Mouse (Mus musculus) liver (tissue): ENCODE measurements at regions not wholly inside any gene's neighbourhood (a gene's known extent, or its start where the extent isn't known, plus 50 kb on each side); places are given as distances from the start of the nearest gene placed in this dataset.
"Not testable (repeated sequence)": the region's sequence is repeated elsewhere in the genome, so short reads cannot be mapped to it uniquely, and the experiment has no call there.

Source experiments
- DNase-seq: peaks from one replicate; pipeline ENCODE4 v3.0.0-alpha.2; 2020; ENCODE audit warnings: mixed read lengths

DNA sequence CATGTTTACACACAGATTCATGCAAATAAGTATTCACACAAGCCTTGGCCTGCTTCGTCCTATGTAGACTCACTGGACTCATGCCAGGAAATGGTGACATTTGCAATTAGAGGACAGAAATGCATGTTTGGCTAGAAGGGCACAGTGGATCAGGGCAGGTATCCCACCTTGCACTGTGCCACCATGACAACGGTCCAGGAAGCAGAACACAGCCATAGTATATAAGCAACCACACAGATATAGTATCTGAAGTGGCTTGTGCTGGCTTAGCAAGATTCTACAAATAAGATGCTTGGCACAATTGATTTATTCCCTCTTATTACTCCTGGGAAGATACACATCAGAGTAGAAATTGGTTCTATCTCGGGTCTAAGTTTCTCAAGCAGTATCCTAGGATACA, 218.0 kb downstream of the Unc5cl start:
- no peak for DNase-seq

DNA sequence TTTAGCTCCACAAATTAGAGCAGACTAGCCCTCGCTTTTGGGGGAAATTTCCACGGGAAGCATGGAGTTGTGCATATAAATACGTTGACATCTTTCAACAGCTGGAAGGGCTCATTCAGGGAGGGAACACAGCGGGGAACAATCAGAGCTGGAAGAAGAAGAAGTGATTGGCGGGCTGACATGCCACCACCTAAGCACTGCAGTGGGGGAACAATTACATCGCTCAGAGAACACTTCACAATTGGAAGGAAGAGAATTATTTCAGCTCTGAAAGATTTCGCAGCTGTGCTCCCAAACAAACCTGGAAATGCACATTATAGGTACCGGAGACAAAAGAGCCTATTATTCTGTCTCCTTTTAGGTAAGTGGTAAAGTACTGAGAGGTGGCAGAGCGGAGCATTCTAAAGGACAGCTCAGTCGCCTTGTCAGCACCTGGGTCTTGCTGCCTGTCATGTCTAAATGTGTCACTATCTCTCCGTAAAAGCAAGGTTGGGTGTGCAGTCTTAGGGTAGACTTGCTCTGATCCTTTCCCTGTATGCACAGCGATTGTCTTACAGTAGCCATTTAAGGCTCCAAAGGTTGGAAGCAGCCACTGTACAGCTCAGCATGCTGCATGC, 223.6 kb downstream of the Unc5cl start:
- DNase-seq: no peak

DNA sequence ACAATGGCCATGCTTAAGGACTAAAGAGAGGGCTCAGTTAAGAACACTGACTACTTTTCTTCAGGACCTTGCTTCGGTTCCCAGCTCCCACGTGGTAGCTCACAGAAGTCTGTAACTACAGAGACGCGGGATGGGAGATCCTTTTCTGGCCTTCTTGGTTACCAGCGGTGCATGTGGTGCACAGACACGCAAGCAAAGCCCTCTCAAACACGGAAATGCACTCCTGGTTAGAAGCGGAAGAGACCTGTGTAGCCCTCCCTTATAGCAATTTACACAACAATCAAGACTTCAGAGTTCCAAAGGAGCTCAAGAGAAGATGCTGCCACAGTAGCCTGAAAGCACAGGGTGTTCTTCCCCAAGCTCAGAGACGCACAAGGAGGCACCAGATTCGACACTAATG, 225.6 kb downstream of the Unc5cl start:
- DNase-seq: no peak

DNA sequence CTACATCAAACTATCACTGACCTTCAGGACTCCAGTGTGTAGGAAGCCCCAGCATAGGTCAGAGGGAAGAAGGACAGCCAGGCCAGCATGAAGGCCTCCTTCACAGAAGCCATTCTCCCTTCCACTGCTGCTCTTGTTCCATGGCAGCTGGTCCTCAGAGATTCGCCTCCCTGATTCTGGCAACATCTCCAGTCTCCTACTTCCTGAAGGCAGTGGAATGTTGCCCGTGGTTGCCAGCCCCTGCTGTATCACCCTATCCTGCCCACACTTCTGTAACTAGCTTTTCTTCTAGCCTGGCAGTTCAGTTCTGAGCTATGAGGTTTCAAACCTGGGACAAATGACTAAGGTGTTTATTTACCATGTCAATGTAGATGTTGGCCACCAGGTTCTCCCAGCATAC, 234.2 kb downstream of the Unc5cl start:
- DNase-seq: no peak

DNA sequence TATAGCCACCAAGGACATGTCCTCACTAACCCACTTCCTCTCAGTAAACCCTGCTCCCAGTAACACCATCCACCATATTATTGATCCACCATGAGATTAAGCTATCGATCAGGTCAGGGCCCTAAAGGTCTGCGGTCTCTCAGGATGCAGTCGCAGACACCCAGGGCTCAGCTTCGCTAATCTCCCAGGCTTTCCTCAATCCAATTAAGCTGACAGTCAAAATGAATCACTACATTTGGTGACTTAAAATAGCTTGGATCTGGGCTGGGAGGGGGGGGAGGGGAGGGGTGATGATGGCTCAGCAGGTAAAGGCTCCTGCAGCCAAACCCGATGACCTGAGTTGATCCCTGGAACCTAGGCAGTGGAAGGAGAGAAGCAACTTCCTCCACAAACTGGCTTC, 233.7 kb upstream of the Lrfn2 start:
- DNase-seq: no peak

DNA sequence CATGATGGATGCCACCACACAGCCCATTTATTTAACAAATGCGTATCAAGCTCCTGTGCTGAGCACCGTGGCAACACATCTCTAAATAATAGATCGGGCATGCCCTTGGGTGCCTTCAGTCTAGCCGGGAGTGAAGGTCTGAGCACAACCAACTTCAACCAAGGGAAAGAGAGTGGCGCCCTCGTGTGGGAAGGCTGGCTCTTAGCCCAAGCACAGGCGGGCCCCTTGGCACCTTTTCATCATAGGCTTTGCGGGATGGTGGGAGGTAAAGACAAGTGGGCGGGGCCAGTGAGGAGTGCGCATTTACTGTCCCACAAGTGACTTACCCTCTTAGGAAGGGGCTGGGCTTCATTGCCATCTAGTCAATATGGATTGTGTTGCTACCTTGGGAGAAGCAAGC, 231.6 kb upstream of the Lrfn2 start:
- DNase-seq: no peak

DNA sequence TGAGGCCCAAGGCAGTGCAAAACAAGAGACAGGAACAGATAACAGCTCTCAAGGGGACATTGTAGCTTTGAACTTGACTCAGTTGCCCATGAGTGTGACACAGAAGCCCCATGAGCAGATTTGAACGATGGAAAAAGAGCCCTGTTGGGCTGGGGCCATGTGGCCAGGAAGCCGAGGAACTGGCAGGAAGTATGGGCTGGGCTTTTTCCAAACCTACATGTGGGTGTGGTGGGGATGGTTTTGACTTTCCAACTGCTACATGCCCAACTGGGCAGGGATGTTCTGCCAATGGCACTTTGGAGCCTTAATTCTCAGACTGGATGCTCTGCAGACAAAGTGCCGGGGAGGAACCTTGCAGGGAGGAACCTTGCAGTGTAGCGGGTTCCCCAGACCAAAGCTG, 211.7 kb upstream of the Lrfn2 start:
- no peak for DNase-seq

DNA sequence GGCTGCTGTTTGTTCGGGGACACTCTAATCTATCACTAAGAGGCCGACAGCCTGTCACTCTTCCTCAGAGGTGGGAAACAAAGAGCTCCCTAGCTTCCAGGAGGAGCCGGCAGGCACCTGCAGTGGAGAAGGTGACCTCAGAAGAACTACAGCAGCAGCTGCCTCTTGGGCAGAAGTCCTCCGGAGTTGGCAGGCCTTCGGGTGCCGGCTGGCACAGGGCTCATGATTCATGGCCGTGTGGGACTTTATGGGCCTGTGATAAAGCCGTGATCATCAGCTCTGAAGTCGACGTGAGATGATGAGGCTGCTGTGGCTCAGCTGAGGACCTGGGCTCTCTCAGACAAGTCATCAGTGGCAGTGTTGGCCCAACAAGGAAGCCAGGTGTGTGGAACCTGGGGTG, 208.9 kb upstream of the Lrfn2 start:
- no peak for DNase-seq

DNA sequence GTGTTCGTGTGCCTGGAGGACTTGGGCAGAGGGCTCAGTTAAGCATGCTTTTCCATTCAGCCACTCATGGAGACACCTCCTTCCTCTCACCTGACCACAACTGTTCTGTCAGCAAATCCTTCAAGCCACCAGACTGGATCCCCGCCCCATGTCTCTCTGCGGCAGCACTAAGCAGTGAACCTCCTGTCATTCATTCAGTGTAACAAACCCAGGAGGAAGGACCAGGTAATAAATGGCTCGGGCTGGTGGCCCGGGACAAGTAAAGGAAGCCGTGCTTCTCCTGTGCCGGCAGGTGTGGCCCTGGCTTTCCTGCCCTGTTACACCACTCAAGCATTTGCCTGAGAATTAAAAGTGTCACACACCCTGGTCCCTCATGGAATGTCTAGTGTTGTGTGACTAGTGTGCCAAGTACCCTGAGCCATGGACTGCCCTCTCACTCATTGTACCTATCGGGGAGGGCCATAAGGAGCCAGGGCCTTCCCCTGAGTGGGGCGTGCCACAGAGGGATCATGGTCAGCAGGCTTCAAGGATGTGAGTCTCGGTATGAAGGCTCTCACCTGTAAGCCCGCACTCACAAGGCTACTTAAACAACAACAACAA, 207.6 kb upstream of the Lrfn2 start:
- no peak for DNase-seq

DNA sequence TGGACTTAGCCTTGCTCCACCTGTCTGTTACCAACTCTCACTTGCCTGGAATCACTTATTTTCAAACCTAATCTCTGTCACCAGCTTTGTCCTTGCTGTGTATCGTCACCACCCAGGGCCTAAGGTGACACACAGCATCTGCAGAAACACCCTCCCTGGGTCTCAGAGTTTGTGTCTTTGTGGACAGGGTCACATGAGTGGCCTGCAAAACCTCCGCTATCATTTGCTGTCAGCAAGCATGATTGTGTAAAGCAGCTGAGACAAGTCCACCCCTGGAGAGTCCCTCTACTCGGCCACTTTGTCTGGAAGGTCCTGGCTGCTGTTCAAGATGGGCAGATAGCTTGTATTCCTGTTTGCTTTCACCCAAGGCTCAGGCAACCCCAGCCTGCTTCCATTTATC, 205.7 kb upstream of the Lrfn2 start:
- DNase-seq: no peak

DNA sequence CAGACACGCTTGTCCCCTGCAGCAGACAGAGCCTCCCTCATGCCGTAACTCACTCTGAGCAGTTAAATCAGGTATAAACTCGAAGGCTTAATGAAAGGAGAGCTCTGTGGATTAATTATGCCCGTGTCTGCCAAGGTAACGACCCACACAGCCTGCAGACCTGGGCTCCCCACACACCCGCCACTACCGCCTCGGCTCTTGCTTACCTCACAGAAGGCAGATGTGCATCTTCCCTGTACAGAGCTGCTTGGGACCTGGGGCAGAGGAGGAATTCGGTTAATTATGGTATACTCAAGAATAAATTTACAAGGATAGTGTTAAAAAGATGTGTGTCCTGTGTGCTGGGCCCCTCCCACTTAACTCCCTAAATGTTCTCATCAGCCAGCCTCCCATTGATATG, 198.4 kb upstream of the Lrfn2 start:
- DNase-seq: no peak

DNA sequence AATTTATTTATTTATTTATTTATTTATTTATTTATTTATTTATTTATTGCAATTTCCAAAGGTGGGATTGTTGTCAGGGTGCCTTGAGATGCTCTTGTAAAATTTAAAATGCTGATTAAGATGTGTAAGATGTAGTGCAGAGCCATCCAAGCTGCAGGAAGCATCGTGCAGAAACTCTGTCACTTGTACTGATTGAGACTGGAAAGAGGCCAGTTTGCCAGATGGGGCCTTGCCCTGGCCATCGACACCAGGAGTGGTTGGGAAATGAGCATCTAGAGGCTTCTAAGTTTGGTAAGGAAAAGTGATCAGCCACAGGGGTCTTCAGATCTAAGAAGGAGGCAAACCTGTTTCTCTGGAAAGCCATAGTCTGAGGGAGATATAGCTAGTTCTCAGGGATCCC, 195.0 kb upstream of the Lrfn2 start:
- DNase-seq: not testable (repeated sequence)

DNA sequence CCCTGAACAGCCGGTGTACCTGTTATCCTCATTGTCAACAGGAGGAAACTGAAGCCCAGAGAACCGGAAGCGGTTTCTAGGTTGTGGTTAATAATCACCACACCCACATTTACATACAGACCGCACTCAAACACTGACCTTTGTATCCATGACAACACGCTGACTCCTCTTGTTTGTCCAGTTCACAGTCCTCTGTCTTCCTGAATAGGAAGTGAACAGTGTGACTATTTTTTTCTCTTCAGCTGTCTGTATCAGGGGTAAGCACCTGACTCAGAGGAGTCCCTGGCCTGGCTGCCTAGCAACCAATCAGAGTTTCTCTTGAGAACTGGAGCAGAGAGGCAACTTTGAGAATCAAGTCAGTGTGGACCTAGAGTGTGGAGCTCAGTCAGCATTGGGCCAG, 193.5 kb upstream of the Lrfn2 start:
- DNase-seq: no peak

DNA sequence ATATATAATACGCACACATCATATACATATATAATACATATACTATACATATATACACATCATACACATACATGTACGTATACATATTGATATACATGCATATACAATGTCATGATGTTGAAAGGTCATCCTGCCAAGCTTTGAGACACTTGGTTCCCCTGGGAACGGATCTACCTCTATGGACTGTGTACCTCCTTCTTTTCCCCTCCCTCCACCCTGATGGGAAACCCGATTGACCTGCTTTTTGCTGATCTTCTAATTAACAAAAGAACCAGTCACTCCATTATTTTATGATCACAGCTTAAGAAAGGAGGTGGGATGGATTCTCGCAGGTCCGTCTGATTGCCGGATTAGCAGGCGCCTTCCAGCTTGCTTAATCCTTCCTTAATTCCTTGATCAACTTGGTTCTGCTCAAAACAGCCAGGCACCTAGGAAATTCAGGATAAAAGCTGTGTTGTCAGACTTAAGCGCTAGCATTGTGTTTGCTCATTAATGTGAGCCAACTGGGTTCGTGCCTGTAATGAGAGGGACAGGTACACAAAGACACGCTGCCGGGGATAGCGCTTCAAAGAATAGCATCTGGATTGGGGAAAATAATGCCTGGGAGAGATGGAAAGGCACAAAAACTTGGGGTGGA, 189.3 kb upstream of the Lrfn2 start:
- no peak for DNase-seq

DNA sequence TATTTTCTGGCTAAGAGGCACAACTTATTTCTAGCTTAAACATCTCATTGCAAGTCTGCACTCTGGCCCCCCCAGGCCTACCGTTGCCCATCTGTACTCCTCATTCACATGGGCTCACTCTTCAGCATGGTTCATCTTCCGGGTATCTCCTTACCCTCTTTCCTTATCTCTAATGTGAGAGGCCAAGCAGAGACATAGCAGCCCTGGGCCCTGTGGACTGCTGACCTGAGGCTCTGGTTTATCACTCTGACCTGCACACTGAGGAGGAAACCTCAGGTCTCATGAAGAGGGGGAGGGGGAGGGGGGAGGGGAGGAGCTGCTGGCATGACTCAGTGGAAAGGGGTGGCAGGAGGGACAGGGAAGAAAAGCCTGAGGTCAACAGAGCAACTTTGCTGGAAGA, 162.1 kb upstream of the Lrfn2 start:
- no peak for DNase-seq

DNA sequence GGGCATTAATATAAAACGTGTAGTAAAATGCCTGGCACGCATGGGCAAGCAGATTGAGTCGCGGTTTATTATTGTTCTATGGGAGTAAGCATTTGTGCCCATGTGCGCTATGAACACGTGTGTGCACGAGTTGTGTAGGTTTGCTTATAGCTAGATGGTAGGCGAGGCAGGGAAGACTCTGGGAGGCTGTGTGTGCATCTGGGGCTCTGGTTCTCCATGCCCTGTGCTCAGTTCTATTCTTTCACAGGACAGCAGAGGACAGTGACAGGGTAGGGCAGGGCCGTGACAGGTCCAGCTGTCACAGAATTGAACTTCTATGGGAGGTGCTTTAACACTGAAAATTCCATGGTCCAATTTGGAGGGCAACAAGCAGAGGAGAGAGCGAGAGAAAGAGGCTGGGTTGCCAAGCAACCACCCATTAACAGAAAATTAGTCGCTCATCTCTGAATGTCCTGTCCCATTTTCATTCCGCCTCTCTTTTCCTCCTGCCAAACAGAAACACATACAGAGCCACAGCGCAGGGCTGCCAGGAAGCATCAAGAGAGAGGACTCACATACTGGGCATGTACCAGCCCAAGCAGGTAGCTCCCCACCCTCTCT, 160.4 kb upstream of the Lrfn2 start:
- no peak for DNase-seq

DNA sequence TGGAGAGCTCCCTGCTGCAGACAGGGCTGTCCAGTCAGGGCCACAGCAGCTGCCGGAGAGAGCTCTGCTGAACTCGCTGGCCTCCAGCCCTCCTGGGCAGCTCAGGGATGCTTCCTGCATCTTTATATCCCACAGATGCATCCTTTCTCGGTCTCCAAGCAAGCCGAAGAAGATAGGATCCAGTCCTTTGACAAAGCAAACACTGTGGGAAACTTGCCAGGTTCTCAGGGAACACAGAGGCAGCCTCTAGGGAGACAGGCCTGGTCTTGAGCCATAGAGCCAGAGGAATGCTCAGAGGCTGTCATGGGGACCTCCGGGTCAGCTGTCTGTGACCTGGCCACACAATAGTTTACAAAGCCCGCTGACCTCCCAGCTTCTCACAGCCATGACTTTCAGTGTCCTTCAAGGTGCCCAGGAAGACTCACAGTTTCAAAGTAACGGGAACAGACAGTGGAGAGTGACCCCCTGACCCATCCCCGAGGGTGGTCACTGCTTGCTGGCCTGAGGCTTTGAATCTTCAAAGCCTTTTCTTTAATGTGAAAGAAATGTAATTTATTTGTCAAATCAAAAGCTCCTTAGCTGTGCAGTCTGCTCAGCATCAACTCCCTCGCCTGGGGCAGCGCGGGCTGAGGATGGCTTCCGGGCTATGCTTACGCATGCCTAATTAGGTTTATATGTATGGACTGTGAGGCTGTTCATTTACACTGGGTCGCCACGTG, 157.8 kb upstream of the Lrfn2 start:
- DNase-seq: no peak

DNA sequence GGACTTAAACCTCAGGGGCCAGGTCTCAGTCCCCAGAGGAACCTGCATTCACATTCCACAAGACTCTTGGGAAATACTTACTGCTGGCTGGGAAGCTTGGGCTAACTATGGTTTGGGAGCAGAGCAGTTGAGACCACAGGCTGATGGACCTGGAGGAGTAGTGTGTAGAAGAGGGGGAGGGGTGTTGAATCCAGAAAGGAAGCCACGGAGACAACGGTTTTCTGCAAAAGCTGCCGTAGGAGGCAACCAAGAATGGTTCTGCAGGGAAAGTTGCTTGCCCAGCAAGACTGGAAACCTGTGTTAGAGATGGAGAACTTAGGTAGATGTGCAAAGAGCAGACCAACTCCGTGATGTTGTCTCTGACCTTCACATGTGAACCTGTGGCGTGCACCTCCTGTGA, 156.7 kb upstream of the Lrfn2 start:
- no peak for DNase-seq

DNA sequence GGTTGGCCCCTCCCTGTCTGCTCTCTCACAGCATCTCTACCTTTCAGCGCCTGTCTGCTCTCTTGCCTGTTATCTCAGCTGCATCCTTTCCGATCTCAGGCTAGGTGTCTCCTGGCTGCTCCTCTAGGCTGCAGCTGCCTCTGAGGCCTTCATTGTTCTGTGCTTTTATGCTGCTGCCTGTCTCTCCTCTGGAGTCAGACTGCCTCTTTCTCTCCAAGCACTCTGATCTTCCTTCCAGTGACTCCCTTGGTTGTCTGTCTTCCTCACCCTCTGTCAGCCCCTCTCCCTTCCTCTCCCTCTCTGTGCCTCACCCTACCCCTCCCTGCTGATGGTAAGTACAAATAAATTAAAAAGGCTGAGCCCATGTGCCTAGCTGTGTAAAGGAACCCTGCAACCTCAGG, 155.7 kb upstream of the Lrfn2 start:
- no peak for DNase-seq

DNA sequence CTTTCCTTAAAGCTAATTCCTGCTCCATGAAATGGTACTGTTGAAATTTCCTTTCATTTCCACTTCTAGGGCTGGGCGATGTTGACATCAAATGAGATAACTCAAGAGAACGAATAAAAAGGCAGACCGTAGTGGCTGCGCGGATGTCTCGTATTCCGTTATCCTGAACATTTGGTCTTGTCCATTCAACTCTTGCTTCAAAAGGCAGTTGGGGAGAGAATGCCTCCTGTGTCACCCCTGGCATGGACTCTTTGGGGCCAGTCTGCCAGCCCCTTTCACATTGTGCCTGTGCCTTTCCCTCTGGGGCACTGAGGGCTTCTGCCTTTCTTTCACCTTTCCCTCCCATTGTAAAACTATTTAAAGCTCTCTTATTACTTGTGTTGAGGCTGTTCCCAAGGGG, 152.0 kb upstream of the Lrfn2 start:
- no peak for DNase-seq

DNA sequence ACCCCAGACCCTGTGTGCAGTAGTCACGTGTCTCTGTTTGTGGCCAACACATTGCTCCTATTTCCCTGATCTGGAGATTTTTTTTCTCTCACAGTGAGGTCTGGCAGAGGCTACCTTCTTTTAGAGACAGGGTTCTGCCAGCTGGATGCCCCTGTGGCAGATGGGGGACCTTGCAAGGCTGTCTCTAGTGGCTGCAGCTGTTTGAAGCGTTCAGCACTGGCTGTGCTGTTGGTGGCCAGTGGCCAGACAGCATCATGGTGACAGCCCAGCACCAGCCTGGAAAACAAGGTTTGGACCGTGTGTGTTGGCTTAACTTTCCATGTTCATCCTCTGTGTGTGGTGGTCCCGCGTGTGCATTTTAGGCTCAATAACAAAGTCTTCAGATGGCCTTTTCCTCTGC, 147.8 kb upstream of the Lrfn2 start:
- no peak for DNase-seq

DNA sequence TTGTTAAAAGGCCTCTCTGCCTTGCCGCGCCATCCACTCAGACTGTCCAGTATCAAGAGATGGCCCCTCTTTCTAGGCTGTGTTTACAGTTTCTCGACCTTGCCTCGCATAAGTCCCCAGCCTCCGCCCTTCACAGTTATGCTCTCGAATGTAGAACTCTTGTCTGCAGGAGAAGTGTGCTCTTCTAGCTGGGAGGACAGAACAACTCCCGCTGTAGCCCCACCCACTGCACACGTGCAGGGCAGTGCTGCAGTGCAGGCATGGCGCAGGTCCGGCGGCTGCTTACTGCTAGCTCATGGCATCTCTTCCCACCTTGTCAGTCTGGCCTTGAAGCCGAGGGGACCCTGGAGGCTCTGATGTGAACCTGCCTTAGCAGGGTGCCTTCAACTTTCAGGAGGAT, 145.7 kb upstream of the Lrfn2 start:
- DNase-seq: no peak

DNA sequence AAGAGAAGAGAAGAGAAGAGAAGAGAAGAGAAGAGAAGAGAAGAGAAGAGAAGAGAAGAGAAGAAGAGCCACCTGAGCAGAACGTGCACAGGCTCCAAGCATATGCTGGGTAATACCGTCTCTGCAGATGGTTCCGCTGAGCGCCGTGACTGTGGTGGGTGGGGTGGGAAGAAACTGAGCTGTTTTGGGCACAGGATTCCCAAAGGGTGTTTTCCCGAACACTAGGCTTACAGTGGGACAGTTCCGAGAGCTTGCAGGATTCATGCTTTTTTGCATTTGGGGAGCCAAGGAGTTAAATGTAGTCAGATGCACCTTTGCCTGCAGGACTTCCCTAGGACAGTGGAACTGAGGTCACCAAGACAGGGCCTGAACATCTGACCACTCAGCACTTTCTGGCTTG, 142.3 kb upstream of the Lrfn2 start:
- DNase-seq: no peak

DNA sequence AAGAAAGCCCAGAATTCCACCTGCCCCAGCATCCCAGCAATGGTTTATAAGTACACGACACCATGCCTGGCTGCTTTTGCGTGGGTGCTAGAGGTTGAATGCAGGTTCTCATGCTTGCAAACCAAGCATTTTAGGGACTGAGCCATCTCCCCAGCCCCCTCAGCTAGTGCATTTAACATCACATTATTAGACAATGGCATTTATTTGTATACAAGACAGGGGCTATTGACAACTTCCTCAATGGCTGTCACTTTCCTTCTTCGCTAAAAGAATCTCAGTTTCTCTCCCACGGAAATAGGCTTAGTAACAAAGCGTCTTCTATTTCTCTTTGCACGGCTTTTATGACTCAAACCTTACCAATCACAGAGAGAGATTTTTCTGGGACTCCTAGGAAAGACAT, 141.7 kb upstream of the Lrfn2 start:
- no peak for DNase-seq
